Mouse (Mus musculus) spleen, adult 2 months (tissue): ENCODE measurements around the gene N4bp2. TPM values are rescaled to one million over a fixed set of nuclear protein-coding genes. Genes with fewer than 3 reads are reported as not detected.
"Not testable (repeated sequence)": the region's sequence is repeated elsewhere in the genome, so short reads cannot be mapped to it uniquely, and the experiment has no call there.

Source experiments
- DNase-seq, 2 experiments: peaks; one replicate each; pipeline versions ENCODE4 v3.0.0 to v3.0.0-alpha.2; 2012 to 2021; ENCODE audit warnings: low spot score in 2 of 2, low read depth in 1 of 2
- H3K27ac ChIP-seq: fragments of 200-500 bp; 2 replicates; pipeline ENCODE4 v1.5.1; 2012; ENCODE audit warnings: low read length, inconsistent platforms; ENCODE audit not compliant: insufficient read depth
- H3K27me3 ChIP-seq: fragments of 200-500 bp; 2 replicates; pipeline ENCODE4 v1.6.1; 2012; ENCODE audit warnings: mild to moderate bottlenecking, moderate library complexity, low read length, inconsistent platforms; ENCODE audit not compliant: control insufficient read depth, insufficient read depth
- H3K36me3 ChIP-seq: fragments of 200-500 bp; 2 replicates; pipeline ENCODE4 v1.6.1; 2012; ENCODE audit warnings: mild to moderate bottlenecking, low read length, inconsistent platforms; ENCODE audit not compliant: control insufficient read depth, insufficient read depth
- H3K4me1 ChIP-seq: fragments of 200-500 bp; 2 replicates; pipeline ENCODE4 v1.6.1; 2011; ENCODE audit warnings: inconsistent platforms; ENCODE audit not compliant: control insufficient read depth, insufficient read depth, insufficient read length
- H3K4me3 ChIP-seq: fragments of 200-500 bp; 2 replicates; pipeline ENCODE4 v1.5.1; 2011; ENCODE audit warnings: mild to moderate bottlenecking, inconsistent platforms; ENCODE audit not compliant: insufficient read depth, insufficient read length; ENCODE audit errors: extremely low read depth
- CTCF ChIP-seq: fragments of 200-500 bp; IDR thresholded peaks from 2 replicates; pipeline ENCODE4 v1.5.1; 2011; ENCODE audit warnings: mild to moderate bottlenecking, inconsistent platforms; ENCODE audit not compliant: insufficient read depth, insufficient read length, insufficient replicate concordance; ENCODE audit errors: extremely low read depth
- POLR2A ChIP-seq: fragments of 200-500 bp; IDR thresholded peaks from 2 replicates; pipeline ENCODE4 v1.6.1; 2011; ENCODE audit warnings: low read depth, low read length, inconsistent platforms
- WGBS: fragments of 180-500 bp; shearing (Covaris S2); methylation state at CpG from one replicate; pipeline ENCODE4 v1.1.7; 2018; 5-methylcytosine and 5-hydroxymethylcytosine counted together
- polyA plus RNA-seq: library from polyadenylated mRNA; depleted of rRNA; stranded (reverse); fragments of >200 nt; gene quantifications from 2 replicates; pipeline ENCODE4 v1.2.3, GENCODE M21; 2012

Gene N4bp2
- polyA plus RNA-seq, 1 experiment: 7.3 TPM

GRCm38 (mm10) chr5:65776166-65776565, 12.8 kb downstream of the N4bp2 start:
- 88% methylated on average over 4 of the region's 4 CpGs for WGBS
- TF ChIP-seq POLR2A (no peak), CTCF (no peak)

GRCm38 (mm10) chr5:65776907-65777306, 13.6 kb downstream of the N4bp2 start:
- TF ChIP-seq POLR2A (no peak), CTCF (no peak)
- DNase-seq: no peak
- no peaks in the 10 kb centered on the region for H3K27me3 ChIP-seq
- peaks cover 3% of the 10 kb centered on the region; the same call in 1 of the 2 replicates for H3K36me3 ChIP-seq
- peaks cover 6% of the 10 kb centered on the region; the same call in 1 of the 2 replicates for H3K4me1 ChIP-seq
- WGBS: 96% methylated on average over 3 of the region's 3 CpGs
- no peak overlapping the region for H3K27ac ChIP-seq
- H3K4me3 ChIP-seq: no peak overlapping the region

More at GRCm38 (mm10) chr5:65776166-65776565, 12.8 kb downstream of the N4bp2 start:
- Histone ChIP-seq H3K27me3 (no peaks in the 10 kb centered on the region), H3K36me3 (peaks cover 3% of the 10 kb centered on the region; the same call in 1 of the 2 replicates), H3K27ac (no peak overlapping the region), H3K4me1 (peaks cover 3% of the 10 kb centered on the region; the same call in 1 of the 2 replicates), H3K4me3 (no peak overlapping the region)
- DNase-seq: no peak

GRCm38 (mm10) chr5:65778986-65779385, 15.7 kb downstream of the N4bp2 start:
- H3K4me1 ChIP-seq, DNase-seq, H3K27ac ChIP-seq, H3K27me3 ChIP-seq, H3K4me3 ChIP-seq, H3K36me3 ChIP-seq: not testable (repeated sequence)
- 97% methylated on average over 4 of the region's 4 CpGs for WGBS

GRCm38 (mm10) chr5:65779401-65780063, 16.2 kb downstream of the N4bp2 start:
- no peaks in the 10 kb centered on the region for H3K27me3 ChIP-seq
- 88% methylated on average over 3 of the region's 3 CpGs for WGBS
- TF ChIP-seq CTCF (no peak), POLR2A (no peak)
- H3K4me3 ChIP-seq: no peak overlapping the region
- peaks cover 6% of the 10 kb centered on the region; the same call in 1 of the 2 replicates for H3K4me1 ChIP-seq
- no peak for DNase-seq
- H3K27ac ChIP-seq: no peak overlapping the region
- 0 out of 2 replicates have a peak, but pooled peaks cover 2% of the 10 kb centered on the region for H3K36me3 ChIP-seq

- H3K27me3 ChIP-seq: no peaks in the 10 kb centered on the region
- no peak for DNase-seq
- H3K36me3 ChIP-seq: peaks cover 4% of the 10 kb centered on the region; the same call in 1 of the 2 replicates
- H3K27ac ChIP-seq: peak overlapping the region; percentile 66
- WGBS: 50% methylated on average over 5 of the region's 5 CpGs
- peaks cover 6% of the 10 kb centered on the region; the same call in 1 of the 2 replicates for H3K4me1 ChIP-seq
- TF ChIP-seq POLR2A: no peak
- no peak overlapping the region for H3K4me3 ChIP-seq
These were observed 17.9 kb downstream of the N4bp2 start for GRCm38 (mm10) chr5:65781147-65781715.

GRCm38 (mm10) chr5:65781769-65782715, 18.7 kb downstream of the N4bp2 start:
- peaks cover 3% of the 10 kb centered on the region; the same call in 1 of the 2 replicates for H3K4me1 ChIP-seq
- WGBS: 64% methylated on average over 13 of the region's 13 CpGs
- H3K27ac ChIP-seq: peak overlapping the region; percentile 66
- no peaks in the 10 kb centered on the region for H3K27me3 ChIP-seq
- peaks cover 5% of the 10 kb centered on the region; the same call in 1 of the 2 replicates for H3K36me3 ChIP-seq
- no peak overlapping the region for H3K4me3 ChIP-seq
- no peak for TF ChIP-seq CTCF
- no peak for TF ChIP-seq POLR2A
- no peak for DNase-seq
